Mouse (Mus musculus) hindlimb bud, embryonic 11.5 days (tissue): Measurements from ENCODE around the gene Trim10.

Source experiments
- DNase-seq: peaks from one replicate; pipeline ENCODE4 v3.0.0-alpha.2; 2012; ENCODE audit warnings: low read depth, low spot score; ENCODE audit errors: extremely low spot score

The Trim10 gene

GRCm38 (mm10) chr17:36909802-36910201, 40.4 kb downstream of the Trim10 start:
- DNase-seq = no peak

GRCm38 (mm10) chr17:36912031-36912430, 42.7 kb downstream of the Trim10 start:
- no peak for DNase-seq

- peak; percentile 52 for DNase-seq
Measured at GRCm38 (mm10) chr17:36914108-36914507, 44.7 kb downstream of the Trim10 start.

- peak; percentile 24 for DNase-seq
Measured at GRCm38 (mm10) chr17:36915076-36915475, 45.7 kb downstream of the Trim10 start.

- no peak for DNase-seq
Measured at GRCm38 (mm10) chr17:36920239-36920638, 50.9 kb downstream of the Trim10 start.

- DNase-seq = no peak
Measured at GRCm38 (mm10) chr17:36922715-36923114, 53.3 kb downstream of the Trim10 start.

GRCm38 (mm10) chr17:36923491-36923890, 54.1 kb downstream of the Trim10 start:
- no peak for DNase-seq
